Mouse (Mus musculus) heart, postnatal 36 days (tissue): ENCODE results near the gene Ufd1. TPM values are rescaled to one million over a fixed set of nuclear protein-coding genes. Genes with fewer than 3 reads are reported as not detected.

Experiments
- DNase-seq, 2 experiments: peaks; one replicate each; pipeline ENCODE4 v3.0.0; 2021 to 2022
- intact Hi-C: fragments of 180-260 bp; cut with DNase I; formaldehyde crosslinking; loops from one replicate; pipeline ENCODE4 v1.15.1; 2025
- total RNA-seq, 2 experiments: library from RNA; stranded (reverse); gene quantifications; 2 replicates each; pipeline ENCODE4 v1.2.3; 2021

Gene Ufd1
- total RNA-seq, 2 experiments from 2014 or later = 48.8 to 58.1 TPM

- DNase-seq = peak in 1 of 2 experiments; percentile 21
- intact Hi-C loops = loop anchor here (2.0 to 10.0 kb wide), 2 partner anchors 41 to 533 kb away; partner anchors contain the start of genes 2510002D24Rik, Arvcf, Gm28539 and Tango2
Observed at GRCm38 (mm10) chr16:18877386-18878090, 66.0 kb downstream of the Ufd1 start.

GRCm38 (mm10) chr16:18878091-18878720 lies 66.6 kb downstream of the Ufd1 start:
- DNase-seq = no peak
- intact Hi-C loops = loop anchor here (2.0 to 10.0 kb wide), 2 partner anchors 41 to 533 kb away; partner anchors contain the start of genes 2510002D24Rik, Arvcf, Gm28539 and Tango2

- DNase-seq = no peak
- intact Hi-C loops = no loop called here
Observed at GRCm38 (mm10) chr16:18884044-18884443, 72.5 kb downstream of the Ufd1 start.

Other genes with a start within 250 kb of the Ufd1 start
- gene Tbx1, start 221.1 kb upstream of the Ufd1 start, total RNA-seq = 1 to 10 TPM in 1 of 2 experiments, under 1 TPM in 1; 0.51 to 2.2 TPM
- gene Gp1bb, start 189.4 kb upstream of the Ufd1 start, total RNA-seq = 1 to 10 TPM; 1.2 TPM
- 1 to 10 TPM in 1 of 2 experiments, under 1 TPM in 1; 0.60 to 1.6 TPM for gene Gm49601, start 185.4 kb upstream of the Ufd1 start, total RNA-seq
- gene Sept5, start 181.8 kb upstream of the Ufd1 start, total RNA-seq = 1 to 10 TPM; 3.7 to 3.8 TPM
- 10 to 100 TPM; 37.2 to 45.9 TPM for gene Cldn5, start 34.9 kb upstream of the Ufd1 start, total RNA-seq
- gene Cdc45, start 208 bp downstream of the Ufd1 start, total RNA-seq = 1 to 10 TPM; 2.7 to 3.6 TPM
- 10 to 100 TPM; 21.8 to 25.6 TPM for gene 2510002D24Rik, start 24.8 kb downstream of the Ufd1 start, total RNA-seq
- gene Gm28539, start 24.8 kb downstream of the Ufd1 start, total RNA-seq = 1 to 10 TPM in 1 of 2 experiments, not detected in 1; 2.4 TPM
- gene Mrpl40, start 65.1 kb downstream of the Ufd1 start, total RNA-seq = 10 to 100 TPM; 55.4 to 59.0 TPM
- 10 to 100 TPM; 20.0 to 24.9 TPM for gene Hira, start 65.3 kb downstream of the Ufd1 start, total RNA-seq